In the genomic region with DNA sequence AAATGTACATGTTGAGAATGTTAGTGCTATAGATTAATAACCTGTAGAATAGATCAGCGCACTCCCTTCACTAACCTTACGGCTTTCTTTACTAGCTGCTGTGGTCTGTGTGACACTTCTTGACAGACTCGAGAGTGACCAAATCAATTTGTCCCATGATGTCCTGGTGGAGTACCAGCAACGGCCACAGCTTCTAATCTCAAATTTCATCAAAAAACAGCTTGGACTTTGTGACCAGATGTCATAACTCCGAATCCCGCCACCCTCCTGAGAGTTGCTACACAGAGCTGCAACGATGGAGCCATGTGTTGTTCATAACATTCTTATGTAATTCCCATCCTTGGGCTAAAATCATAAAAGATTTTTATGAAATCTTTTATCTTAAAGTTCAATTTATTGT, we compare ENCODE assay signal across 19 mouse cellular contexts.
"Had no signal": no experiment of that assay in that cellular context is flagged by ENCODE, and none has a peak within 500 bp of the region (broad histone marks: within the 10 kb centered on the region; RNA-seq: fewer than 3 reads in every experiment).

No protein-coding gene starts in this region.

- ATAC-seq: midbrain, embryonic 16.5 days had no signal

- H3K9me3 ChIP-seq: liver, embryonic 15.5 days; midbrain, embryonic 12.5 days; neural tube, embryonic 13.5 days; neural tube, embryonic 15.5 days had no signal

- H3K4me3 ChIP-seq: liver, embryonic 15.5 days; midbrain, embryonic 12.5 days; myocyte; neural tube, embryonic 13.5 days; neural tube, embryonic 15.5 days had no signal

- H3K36me3 ChIP-seq: liver, embryonic 15.5 days; midbrain, embryonic 12.5 days; neural tube, embryonic 13.5 days; neural tube, embryonic 15.5 days had no signal

- DNase-seq: lung, adult 18-20 months; lung, embryonic 14.5 days; lung, postnatal 14 days; lung, postnatal 4 days; midbrain, embryonic 14.5 days; retina, postnatal 1 day; right cerebral cortex, adult 18-20 months; right cerebral cortex, postnatal 25 days; right cerebral cortex, postnatal 4 days; spleen, adult 18-20 months; thymus, adult 18-20 months; thymus, postnatal 14 days; thymus, postnatal 36 days had no signal

- H3K9ac ChIP-seq: liver, embryonic 15.5 days; lung, embryonic 14.5 days; midbrain, embryonic 12.5 days; neural tube, embryonic 13.5 days; neural tube, embryonic 15.5 days had no signal

- H3K27ac ChIP-seq: liver, embryonic 15.5 days; midbrain, embryonic 12.5 days; neural tube, embryonic 13.5 days; neural tube, embryonic 15.5 days had no signal

- H3K4me1 ChIP-seq: liver, embryonic 15.5 days; neural tube, embryonic 13.5 days; neural tube, embryonic 15.5 days had no signal

- H3K27me3 ChIP-seq: liver, embryonic 15.5 days; midbrain, embryonic 12.5 days; neural tube, embryonic 13.5 days; neural tube, embryonic 15.5 days had no signal

- H3K4me2 ChIP-seq: liver, embryonic 15.5 days; lung, embryonic 14.5 days; midbrain, embryonic 12.5 days; neural tube, embryonic 13.5 days; neural tube, embryonic 15.5 days had no signal
